ENCODE assay signal across 17 mouse cellular contexts in genomic region chr5:44670336-44670735, GRCm38 (mm10).
DNase-seq lines count a peak whose midpoint lies in the region; ATAC-seq and TF ChIP-seq lines count a peak whose summit lies in the region.
"Had no signal": no experiment of that assay in that cellular context is flagged by ENCODE, and none has a peak within 500 bp of the region (broad histone marks: within the 10 kb centered on the region; RNA-seq: fewer than 3 reads in every experiment).

No protein-coding gene starts in this region.

- TF ChIP-seq EP300 in lung, postnatal 0 days (IDR thresholded peaks at IDR 0.05): 0 out of 2 replicates have a peak, but pooled peaks have one; percentile 21

- no peaks in the 10 kb centered on the region for H3K9me3 ChIP-seq in heart, embryonic 12.5 days (replicated peaks)
- H3K9me3 ChIP-seq in lung, postnatal 0 days (ENCODE audit: low read length): no peaks in the 10 kb centered on the region
- H3K9me3 ChIP-seq in embryonic facial prominence, embryonic 10.5 days: no peaks in the 10 kb centered on the region
- H3K9me3 ChIP-seq: midbrain, embryonic 15.5 days had no signal

- no peak overlapping the region for H3K27ac ChIP-seq in heart, embryonic 12.5 days (ENCODE audit: poor library complexity, severe bottlenecking)
- no peak overlapping the region for H3K27ac ChIP-seq in lung, postnatal 0 days (ENCODE audit: low read length)
- H3K27ac ChIP-seq in embryonic facial prominence, embryonic 10.5 days (replicated peaks): no peak overlapping the region
- H3K27ac ChIP-seq: heart, adult 2 months; macrophage; midbrain, embryonic 15.5 days had no signal

- no peak for ATAC-seq in heart, embryonic 12.5 days (ENCODE audit: insufficient number of reproducible peaks, low FRiP score)
- ATAC-seq in lung, postnatal 0 days: peak; percentile 79
- ATAC-seq: midbrain, embryonic 15.5 days had no signal

- peak; percentile 25 to 29 for DNase-seq in heart, adult 18-20 months
- DNase-seq in lung, postnatal 0 days (ENCODE audit: low spot score): peak; percentile 65
- no peak for DNase-seq in lung, postnatal 36 days
- peak; percentile 75 for DNase-seq in kidney, postnatal 14 days
- no peak for DNase-seq in cerebellum, adult 9-10 months
- no peak for DNase-seq in adrenal gland, postnatal 4 days (ENCODE audit: low spot score in 2 of 2)
- no peak for DNase-seq in embryonic facial prominence, embryonic 10.5 days (ENCODE audit: low spot score)
- DNase-seq: adrenal gland, adult 2 months; cerebellum, adult 8-10 months; embryo, embryonic 11 days; liver; thymus, postnatal 4 days had no signal

- no peaks in the 10 kb centered on the region for H3K36me3 ChIP-seq in heart, embryonic 12.5 days
- no peaks in the 10 kb centered on the region for H3K36me3 ChIP-seq in lung, postnatal 0 days (ENCODE audit: insufficient read depth, low read length)
- H3K36me3 ChIP-seq in embryonic facial prominence, embryonic 10.5 days (replicated peaks): no peaks in the 10 kb centered on the region
- H3K36me3 ChIP-seq: midbrain, embryonic 15.5 days had no signal

- H3K4me2 ChIP-seq in heart, embryonic 12.5 days: no peak overlapping the region
- no peak overlapping the region for H3K4me2 ChIP-seq in lung, postnatal 0 days (replicated peaks; ENCODE audit: low read depth, low read length)
- H3K4me2 ChIP-seq: midbrain, embryonic 15.5 days had no signal

- no peaks in the 10 kb centered on the region for H3K27me3 ChIP-seq in heart, embryonic 12.5 days (replicated peaks)
- H3K27me3 ChIP-seq in lung, postnatal 0 days (replicated peaks; ENCODE audit: insufficient read depth, low read length): no peaks in the 10 kb centered on the region
- no peaks in the 10 kb centered on the region for H3K27me3 ChIP-seq in embryonic facial prominence, embryonic 10.5 days (replicated peaks; ENCODE audit: low read depth, poor library complexity, severe bottlenecking)
- H3K27me3 ChIP-seq: midbrain, embryonic 15.5 days had no signal

- no peak overlapping the region for H3K4me3 ChIP-seq in heart, embryonic 12.5 days
- no peak overlapping the region for H3K4me3 ChIP-seq in lung, postnatal 0 days (ENCODE audit: low read depth, low read length)
- no peak overlapping the region for H3K4me3 ChIP-seq in embryonic facial prominence, embryonic 10.5 days
- H3K4me3 ChIP-seq: erythroblast, embryonic 14.5 days; heart, adult 2 months; midbrain, embryonic 15.5 days had no signal

- TF ChIP-seq CTCF in lung, postnatal 0 days (IDR thresholded peaks at IDR 0.05): no peak

- WGBS in heart, embryonic 12.5 days: 42% methylated on average over 2 of the region's 2 CpGs
- WGBS in lung, postnatal 0 days: 33% methylated on average over 2 of the region's 2 CpGs
- WGBS in embryonic facial prominence, embryonic 10.5 days: 54% methylated on average over 2 of the region's 2 CpGs

- H3K9ac ChIP-seq in heart, embryonic 12.5 days: no peak overlapping the region
- no peak overlapping the region for H3K9ac ChIP-seq in lung, postnatal 0 days (replicated peaks; ENCODE audit: low read depth)
- H3K9ac ChIP-seq: midbrain, embryonic 15.5 days had no signal

- H3K4me1 ChIP-seq in heart, embryonic 12.5 days (replicated peaks): 0 out of 2 replicates have a peak, but pooled peaks cover 2% of the 10 kb centered on the region
- H3K4me1 ChIP-seq in lung, postnatal 0 days (ENCODE audit: insufficient read depth, low read depth, low read length): no peaks in the 10 kb centered on the region
- peaks cover 17% of the 10 kb centered on the region for H3K4me1 ChIP-seq in embryonic facial prominence, embryonic 10.5 days

Comparison
In these comparisons a context has a peak if more than half of its experiments do, and no peak if none do; other contexts are left out.
1. DNase-seq: peak in heart, adult 18-20 months (2 of 2), lung, postnatal 0 days (single experiment) and kidney, postnatal 14 days (single experiment); none in lung, postnatal 36 days (single experiment), cerebellum, adult 9-10 months (single experiment), adrenal gland, postnatal 4 days (0 of 2) and embryonic facial prominence, embryonic 10.5 days (single experiment).